Mouse (Mus musculus) spleen, embryonic (tissue): ENCODE results near the gene Plcd3.

Experiments
- CTCF ChIA-PET: fragments of 350-600 bp; sonication (Branson Sonifier 250); formaldehyde crosslinking; loops from one replicate; lab custom pipeline; 2022; lab: Charles Lee

Gene Plcd3

DNA sequence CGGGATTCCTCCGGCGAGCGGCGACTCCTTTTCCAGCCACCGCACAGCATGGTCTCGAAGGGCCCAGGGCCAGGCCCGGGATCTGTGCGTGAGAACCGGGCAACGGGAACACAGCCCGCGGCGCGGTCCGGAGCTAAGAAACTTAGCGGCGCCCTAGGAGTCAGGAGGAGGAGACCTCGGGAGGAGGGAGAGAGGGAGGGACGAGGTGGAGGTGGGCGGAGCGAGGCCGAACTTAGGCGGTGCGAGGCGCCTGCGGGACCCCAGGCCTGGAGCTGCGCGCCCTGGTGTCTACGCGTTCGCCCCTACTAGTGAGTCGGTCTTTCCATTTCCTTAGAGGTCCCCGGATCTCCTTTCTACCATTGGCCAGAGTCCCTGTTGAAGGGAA lies at the start of gene Plcd3, which contains the start of gene Acbd4:
Plcd3 (minus strand) TSS at position 178 of the 385 bp plus-strand sequence.
Acbd4 (plus strand) TSS at position 202 of the 385 bp plus-strand sequence.
- CTCF ChIA-PET = interaction anchor here (0.7 to 1.0 kb wide), 3 partner anchors 22 to 116 kb away, joined by 3 read pairs; no protein-coding TSS in a partner anchor

DNA sequence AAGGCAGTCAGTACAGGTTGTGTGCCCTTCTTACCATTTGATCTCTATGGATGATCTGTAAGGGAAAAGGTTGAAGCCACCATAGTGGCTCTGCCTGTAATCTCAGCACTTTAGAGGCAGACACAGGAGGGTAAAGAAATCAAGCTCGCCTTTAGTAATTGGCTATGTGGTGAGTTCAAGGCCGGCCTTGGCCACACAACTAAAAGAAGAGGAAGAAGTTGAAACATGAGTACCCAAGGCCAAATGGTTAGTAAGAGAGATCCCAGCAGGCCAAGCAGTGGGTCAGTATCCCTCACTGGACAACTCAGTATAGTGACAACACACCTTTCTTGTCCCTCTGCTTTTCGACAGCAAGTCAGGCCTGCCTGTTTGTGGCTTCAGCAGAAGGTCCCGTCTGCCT lies 48.3 kb upstream of the Plcd3 start:
- CTCF ChIA-PET = interaction anchor here (0.6 kb wide), 1 partner anchor 14 kb away, joined by 3 read pairs; no protein-coding TSS in a partner anchor

DNA sequence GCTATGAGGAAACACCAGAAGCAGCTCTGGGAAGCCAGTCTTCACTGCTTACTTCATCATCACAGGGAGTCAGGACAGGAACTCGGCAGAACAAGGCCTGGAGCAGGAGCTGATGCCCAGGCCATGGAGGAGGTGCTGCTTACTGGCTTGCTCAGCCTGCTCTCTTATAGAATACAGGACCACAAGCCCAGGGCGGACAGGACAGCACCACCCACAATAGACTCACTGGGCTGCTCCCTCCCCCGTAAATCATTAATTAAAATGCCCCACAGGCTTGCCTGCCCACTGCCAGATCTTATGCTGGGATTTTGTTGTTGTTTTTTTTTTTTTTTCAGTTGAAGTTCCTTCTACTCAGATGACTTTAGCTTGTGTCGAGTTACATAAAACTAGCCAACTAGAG lies 46.3 kb upstream of the Plcd3 start:
- CTCF ChIA-PET = interaction anchor here (0.7 kb wide), 1 partner anchor 1604 kb away, joined by 6 read pairs; no protein-coding TSS in a partner anchor

DNA sequence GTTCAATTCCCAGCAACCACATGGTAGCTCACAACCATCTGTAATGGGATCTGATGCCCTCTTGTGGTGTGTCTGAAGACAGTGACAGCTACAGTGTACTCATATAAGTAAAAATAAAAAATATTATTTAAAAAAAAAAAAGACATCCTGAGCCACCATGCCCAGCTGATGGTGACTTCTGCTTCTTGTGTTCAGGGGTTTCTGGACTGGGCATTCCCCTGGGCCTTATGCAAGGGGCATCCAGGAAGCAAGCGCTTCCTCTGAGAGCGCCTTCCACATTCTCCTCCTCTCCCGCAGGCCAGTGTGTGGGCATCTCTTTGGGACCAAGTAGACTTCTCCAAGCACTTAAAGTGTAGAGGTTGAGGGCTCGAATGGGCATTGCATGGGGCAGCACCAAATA lies 44.9 kb upstream of the Plcd3 start:
- CTCF ChIA-PET = no interaction called here

DNA sequence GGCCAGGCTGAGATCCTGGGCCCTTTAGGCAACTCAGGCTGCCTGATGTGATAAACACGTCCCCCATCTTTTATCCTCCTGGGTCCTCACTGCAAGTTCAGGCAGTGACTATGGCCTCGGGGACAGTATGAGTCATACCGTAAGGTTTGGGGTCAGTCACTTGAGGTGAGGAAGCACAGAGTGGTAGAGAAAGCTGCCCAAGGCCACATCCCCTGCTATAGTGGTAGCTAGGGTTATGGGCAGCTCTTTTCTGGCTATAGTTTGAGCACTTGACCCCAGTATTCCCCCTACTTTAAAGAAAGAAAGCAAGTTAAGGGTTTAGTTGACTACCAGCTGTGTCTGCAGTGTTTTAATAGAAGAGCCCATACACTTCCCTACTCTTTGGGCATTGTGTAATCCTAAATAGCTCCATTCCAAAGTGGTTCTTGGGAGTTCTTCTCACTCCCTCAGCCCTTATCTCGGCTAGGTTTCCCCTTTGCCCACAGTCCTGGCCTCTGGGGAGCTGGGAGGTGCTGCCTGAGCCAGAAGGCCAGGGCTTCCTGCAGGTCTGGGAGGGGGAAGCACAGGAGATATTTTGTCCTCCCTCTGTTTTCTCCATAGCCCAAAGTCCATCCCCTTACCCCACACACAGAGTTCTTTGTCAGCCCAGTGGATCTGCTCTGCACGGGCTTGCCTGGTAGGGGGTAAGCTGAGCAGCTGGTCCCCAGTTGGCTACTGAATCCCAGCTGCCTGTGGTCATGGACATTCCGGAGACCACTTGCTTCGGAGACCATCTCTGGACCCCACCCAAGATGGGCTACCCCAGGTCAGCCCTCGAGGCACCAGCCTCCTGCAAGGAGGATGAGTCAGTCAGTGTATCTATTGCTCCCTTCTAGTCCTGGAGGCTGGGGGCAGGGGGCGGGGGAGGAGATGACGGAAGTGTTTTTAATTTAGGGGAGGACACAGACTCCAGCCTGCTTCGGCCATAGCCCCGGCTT lies 43.1 kb upstream of the Plcd3 start:
- CTCF ChIA-PET = no interaction called here

DNA sequence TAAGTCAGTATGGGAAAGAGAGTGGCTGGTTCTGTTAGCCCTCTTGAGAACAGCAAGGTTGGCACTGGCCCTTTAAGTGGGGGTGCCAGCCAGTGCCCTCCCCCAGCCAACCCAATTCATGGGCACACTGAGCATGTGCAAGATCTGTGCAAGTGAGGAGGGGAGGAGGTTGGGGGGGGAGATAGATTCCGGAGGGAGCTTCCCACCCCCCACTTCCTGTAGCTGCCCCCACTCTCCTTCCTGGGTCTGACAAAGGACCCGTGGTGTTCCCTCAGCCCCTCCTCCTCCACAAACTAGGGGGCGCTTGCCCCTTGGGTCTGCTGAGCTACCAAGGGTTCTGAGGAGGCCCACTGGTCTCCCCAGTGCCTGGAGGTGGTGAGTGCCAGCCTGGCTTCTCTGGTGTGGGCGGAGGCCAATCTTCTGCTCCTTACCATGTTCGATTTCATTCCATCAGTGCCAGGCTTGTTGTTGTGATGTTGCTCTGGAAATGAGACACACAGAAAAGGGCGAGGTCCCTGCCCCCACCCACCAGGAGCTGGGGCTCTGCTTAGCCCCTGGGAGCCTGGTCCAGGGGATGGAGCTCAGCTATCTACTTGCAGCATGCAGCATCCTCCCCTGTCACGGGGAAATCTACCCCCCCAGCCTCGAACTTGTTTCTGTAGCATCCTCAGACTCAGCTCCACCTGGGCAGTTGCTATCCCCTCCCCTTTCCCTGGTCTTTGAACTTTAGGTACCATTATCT lies 41.2 kb upstream of the Plcd3 start:
- CTCF ChIA-PET = interaction anchor here (0.5 to 0.9 kb wide), 3 partner anchors 17 to 24 kb away, joined by 3 to 5 read pairs (median 3); no protein-coding TSS in a partner anchor

DNA sequence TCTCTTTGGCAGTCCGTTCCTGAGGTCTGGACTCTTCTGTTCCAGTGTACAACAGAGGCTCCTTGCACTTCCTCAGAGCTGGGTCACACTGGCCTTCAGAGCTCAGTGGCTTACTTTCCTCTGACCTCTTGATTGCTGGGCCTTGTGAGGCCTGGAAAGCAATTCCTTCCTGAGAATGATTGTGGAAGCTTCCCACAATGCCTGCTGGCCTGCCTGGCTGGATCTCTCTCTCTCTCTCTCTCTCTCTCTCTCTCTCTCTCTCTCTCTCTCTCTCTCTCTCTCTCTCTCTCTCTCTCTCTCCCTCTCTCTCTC lies 40.4 kb upstream of the Plcd3 start:
- CTCF ChIA-PET = interaction anchor here (0.9 kb wide), 1 partner anchor 17 kb away, joined by 3 read pairs; no protein-coding TSS in a partner anchor

DNA sequence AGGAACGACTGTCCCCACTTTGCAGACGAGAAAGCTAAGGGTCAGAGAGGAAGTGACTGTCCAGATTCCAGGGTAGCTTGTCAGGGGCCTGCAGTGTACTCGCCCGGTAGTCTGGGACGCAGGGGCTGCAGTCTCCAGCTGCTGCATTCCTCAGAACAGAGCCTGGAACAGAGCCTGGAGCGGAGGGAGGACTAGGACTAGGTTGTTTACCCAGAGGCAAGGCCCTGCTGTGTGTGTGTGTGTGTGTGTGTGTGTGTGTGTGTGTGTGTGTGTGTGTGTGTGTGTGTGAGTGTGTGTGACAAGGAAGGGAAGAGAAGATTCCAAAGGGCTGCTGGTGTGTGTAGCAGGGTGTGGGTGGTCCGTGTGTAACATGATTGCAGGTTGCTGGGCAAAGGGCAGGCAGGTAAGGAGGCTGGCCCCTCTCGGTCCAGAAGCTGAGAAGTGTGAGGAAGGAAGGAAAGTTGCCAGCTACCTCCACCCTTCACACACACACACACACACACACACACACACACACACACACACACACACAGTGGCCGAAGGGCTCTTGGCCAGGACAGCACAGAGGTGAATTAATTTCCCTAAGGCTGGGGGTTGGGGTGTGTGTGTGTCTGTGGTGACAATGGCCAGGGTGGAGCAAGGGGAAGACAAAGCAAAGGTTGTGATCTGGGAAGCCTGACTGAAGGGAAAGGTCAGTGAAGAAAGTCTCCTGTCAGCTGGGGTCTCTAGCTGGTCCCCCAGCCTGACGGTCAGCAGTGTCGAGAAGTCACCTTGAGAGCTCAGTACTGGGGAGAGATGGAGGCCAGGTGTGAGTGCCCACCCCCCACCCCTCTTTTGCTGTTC lies 39.9 kb upstream of the Plcd3 start:
- CTCF ChIA-PET = interaction anchor here (0.5 kb wide), 1 partner anchor 31 kb away, joined by 3 read pairs; no protein-coding TSS in a partner anchor

DNA sequence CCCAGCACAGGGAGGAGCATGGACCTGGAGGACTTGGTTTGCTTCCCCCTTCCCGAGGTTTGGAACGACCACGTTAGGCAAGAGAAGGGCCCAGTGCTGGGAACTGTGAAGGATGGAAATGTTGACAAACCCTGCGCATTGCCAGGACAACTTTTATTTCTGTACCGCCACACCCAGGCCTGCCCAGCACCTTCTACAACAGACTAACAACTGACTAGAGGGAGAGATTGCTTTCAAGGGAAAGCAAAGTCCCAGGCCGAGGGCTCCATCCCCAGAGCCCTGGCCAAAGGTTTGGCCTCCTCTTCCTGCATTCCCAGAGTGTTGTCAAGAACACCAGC lies 39.3 kb upstream of the Plcd3 start:
- CTCF ChIA-PET = interaction anchor here (0.5 kb wide), 1 partner anchor 31 kb away, joined by 3 read pairs; no protein-coding TSS in a partner anchor

DNA sequence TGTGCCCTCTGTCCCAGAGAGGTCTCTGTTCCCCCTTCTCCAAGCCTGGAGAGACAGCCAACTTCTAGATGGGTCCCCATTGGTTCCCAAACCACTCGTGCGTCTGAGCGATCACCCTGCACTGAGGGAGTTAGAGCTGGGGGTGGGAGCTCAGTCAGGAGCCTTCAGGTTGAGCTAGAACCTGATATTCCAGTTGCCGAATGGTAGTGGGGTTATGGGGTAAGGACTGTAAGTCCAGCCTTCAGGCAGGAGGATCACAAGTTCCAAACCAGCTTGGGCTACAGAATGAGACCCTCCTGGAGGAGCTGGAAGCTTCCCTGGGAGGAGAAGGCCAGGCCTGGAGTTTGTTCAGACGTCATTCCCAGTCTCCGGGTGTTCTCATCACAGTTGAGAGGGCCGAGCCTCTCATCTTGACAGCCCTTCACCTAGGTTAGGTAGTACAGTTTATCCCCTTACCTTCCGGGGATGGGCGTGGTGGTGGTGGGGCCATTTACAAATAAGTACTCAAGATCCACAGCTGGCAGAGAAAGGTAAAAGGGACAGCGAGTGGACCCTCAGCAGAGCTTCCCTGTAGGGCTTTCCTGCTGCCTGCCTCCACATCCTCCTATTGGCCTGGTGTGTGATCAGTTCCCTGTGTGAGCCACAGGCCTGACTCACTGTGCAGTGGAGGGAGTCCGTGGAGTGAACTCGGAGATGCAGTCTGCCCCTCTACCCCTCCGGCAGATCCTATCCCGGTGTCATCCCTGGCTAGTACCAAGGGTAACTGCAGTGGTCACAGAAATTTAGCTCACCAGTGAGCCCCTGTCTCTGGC lies 38.7 kb upstream of the Plcd3 start:
- CTCF ChIA-PET = interaction anchor here (0.5 kb wide), 1 partner anchor 32 kb away, joined by 3 read pairs; no protein-coding TSS in a partner anchor

DNA sequence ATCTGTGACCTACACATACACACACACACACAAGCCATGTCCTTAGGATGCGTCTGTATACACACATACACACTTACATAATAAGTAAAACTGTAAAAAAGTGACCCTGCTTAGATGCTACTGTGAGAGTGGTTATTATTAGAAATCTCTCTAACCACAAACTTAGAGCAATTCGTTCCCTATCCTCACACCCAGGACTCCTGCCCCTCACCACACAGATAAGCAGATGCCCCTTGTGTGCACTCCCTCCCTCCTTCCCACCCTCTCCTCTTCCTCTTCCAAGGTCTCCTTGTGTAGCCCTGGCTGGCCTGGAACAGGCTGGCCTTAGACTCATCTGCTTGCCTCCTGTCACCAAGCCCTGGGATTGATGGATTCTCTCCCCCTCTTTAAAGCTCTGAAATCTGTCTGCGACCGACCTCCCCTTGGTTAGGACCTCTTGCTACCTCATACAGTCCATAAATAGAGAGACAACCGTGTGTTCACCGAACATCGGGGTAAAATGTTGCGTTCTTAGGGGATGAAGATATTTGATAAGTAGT lies 34.6 kb upstream of the Plcd3 start:
- CTCF ChIA-PET = interaction anchor here (0.7 kb wide), 2 partner anchors 35 to 1291 kb away, joined by 5 to 7 read pairs; no protein-coding TSS in a partner anchor

DNA sequence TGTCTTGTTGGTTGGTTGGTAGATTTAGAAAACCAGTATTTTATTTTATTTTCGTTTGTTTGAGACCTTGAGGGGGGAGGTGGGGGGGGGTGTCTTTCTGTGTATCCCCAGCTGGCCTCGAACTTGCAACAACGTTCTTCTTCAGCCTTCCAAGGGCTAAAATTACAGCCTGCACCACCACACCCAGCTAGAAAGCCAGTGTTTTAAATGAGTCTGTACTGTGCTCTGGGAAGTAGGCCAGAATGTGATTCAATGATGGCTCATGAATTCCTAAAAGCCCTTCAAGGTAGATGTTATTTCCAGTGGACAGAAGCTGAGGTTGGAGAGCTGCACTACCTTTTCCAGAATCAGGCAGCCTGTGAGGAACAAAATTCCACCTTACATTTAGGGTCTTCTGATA lies 32.8 kb upstream of the Plcd3 start:
- CTCF ChIA-PET = interaction anchor here (0.7 to 1.7 kb wide), 3 partner anchors 17 to 165 kb away, joined by 3 to 8 read pairs (median 4); no protein-coding TSS in a partner anchor

DNA sequence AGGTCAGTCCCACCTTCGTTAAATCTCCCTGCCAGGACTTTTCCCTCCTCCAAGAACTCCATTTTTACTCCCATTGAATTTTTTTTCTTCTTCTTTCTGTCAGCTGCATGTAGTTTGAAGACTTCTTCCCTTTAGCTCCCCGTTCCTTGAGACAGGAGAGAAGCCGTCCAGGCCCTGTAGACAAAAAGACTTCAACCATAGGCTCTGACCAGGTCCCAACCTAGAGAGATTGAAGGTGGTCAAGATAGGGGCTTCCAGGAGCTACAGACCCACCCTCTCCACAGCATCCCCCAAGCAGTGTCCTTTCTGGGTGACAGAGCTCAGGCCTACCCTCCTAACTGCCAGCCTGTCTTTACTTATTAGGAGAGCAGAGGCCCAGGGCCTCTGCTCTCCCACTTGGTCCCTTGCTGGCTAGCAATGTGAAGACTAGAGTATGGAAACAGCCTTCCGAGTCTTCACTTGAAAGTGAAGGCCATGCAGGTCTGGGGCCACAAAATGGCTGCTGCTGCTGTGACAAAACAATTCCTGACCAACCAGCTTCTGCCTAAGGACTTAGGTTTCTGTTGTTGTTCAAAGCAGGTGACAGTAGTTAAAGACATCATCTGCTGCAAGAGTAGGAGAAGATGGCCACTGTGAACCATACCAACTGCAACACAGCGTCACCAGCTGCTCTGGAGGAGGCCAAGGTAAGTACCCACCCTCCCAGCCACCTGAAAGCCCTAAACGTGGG lies 32.2 kb upstream of the Plcd3 start:
- CTCF ChIA-PET = interaction anchor here (0.7 to 2.0 kb wide), 5 partner anchors 16 to 165 kb away, joined by 3 to 8 read pairs (median 5); no protein-coding TSS in a partner anchor

DNA sequence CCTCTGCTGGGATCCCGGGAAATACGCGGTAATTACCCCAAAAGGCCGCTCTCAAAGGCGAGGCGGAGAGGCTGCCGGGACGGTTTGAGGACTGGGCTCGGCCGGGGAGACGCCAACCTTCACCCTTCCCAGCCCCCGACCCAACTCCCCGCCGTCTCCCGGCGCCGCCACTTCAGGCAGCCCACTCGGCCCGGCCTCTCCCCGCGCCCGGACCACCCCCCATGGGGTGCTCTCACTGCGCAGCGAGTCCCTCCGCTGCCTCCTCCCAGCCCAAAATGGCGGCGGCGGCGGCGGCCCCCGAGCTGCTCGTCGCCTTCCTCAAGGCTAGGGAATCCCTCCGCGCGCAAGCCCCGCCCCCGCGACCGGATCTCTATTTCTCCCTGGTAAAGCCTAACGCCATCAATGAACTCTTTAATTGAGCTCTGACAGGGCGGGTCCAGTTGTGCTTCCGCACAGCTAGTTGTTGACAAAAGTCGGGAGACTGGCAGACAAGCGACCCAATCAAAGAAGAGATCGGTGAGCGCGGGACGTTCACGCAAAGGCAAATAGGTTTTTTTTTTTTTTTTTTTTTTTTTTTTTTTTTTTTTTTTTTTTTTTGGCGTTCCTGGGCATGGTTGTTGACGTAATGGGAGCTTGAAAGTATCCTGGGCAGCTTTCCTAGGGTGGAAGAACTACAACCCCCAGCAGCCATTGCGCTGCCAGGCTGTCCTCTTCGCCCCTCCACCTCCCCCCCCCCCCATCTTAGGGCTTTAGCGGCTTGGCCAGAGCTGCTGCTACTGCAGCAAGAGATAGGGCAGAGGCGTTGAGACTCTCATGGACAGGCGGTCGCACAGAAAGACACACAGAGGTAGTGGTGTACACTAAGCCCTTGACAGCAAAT lies 31.4 kb upstream of the Plcd3 start:
- CTCF ChIA-PET = interaction anchor here (0.8 to 2.0 kb wide), 3 partner anchors 15 to 18 kb away, joined by 5 to 8 read pairs (median 6); no protein-coding TSS in a partner anchor

DNA sequence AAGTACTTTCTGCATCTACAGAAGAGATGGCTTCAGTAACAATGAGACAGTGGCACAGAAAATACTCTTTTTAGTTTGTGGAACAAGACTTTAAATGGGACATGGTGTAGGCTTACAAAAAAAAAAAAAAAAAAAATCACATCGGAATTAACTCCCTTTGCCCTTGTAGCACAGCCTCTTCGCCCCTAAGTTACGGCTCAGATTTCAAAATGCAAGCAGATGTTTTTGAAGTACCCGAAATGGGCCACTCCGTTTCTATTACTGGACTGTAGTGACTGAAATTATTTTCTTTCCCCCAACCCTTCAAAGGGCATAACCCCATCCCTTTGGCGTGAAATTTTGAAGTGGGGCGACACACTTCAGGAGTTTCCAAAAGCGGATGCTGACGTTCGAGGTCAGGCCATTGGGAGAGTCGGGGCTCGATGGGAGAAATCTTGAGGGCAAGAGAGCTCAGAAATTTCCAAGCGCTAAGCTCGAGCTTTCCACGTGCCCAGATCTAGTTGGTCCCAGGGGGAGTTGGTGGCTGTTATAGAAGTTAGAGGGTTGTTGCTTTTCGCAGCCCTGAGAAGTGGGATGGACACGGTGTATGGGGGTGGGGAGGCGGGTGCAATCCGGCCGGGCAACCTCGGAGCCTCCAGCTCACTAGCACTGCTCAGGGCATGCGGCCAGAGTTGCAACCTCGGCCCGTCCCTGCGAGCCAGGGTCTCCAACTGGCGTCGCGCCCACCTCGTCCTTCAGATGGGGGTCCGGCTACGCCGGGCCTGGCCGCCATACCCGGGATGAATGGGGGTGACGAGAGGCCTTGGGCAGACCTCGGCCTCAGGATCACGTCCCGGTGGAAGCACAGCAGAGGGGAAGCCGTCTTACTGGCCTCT lies 30.5 kb upstream of the Plcd3 start, which contains the start of gene Hexim2:
Hexim2 (plus strand) TSS at position 729 of the 875 bp plus-strand sequence.
- CTCF ChIA-PET = interaction anchor here (0.6 to 2.0 kb wide), 2 partner anchors 17 to 203 kb away, joined by 4 to 6 read pairs; no protein-coding TSS in a partner anchor

DNA sequence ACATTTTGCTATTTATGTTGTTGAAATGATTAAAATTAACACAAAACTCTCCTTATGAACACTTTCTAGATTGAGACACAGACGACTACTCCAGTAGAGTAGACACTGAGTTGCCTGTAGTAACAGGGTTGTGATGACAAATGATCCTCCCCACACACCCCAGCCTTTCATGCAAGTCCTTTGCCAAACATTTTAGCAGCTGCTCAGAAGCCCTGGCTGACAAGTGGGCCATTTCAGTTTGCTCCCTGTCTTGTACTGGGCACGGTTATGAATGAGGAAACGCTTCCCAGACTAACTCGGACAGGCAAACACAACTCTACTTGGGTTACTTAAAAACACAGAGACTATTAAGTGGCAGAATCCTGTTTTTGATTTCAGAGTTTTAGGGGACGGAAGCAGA lies 18.9 kb upstream of the Plcd3 start:
- CTCF ChIA-PET = no interaction called here

DNA sequence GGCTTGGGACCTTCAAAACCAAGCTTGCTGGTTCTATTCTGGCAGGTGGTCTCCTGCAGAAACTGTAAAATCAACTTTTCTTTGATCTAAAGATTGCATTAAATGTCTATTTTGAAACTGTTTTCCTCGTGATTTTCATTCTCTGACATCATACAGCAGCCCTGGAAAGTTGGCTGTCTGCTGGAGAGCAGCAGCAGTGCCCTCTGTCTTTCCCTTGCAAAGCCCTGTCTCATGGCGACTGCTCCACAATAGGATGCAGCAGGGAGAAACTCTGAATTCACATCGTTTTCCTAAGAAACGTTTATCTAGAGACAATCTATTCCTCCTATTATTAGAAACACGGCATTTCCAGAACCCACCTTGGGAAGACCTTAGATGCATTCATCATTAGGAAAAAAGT lies 18.2 kb upstream of the Plcd3 start:
- CTCF ChIA-PET = no interaction called here
